Mouse (Mus musculus): ENCODE data around the gene Rusc1. TPM values are rescaled to one million over a fixed set of nuclear protein-coding genes. Genes with fewer than 3 reads are reported as not detected.
A peak's percentile ranks its signal among the peaks of the same experiment; 100 is the strongest.

Rusc1 gene
- 25.0 TPM for polyA plus RNA-seq (2012; fragmentation: generic; extraction: Trizol)
- long read RNA-seq, experiment 1, partial matches to known transcripts, result 4 of 11 reads
- long read RNA-seq, experiment 1, other reads (novel, unspliced or antisense), result 4 of 11 reads
- long read RNA-seq, experiment 2, transcript Rusc1-203 (9 exons, 1,922 nt), result minor isoform, 9 of 103 reads
- long read RNA-seq, experiment 2, transcript Rusc1-201 (10 exons, 3,316 nt), result major isoform, 36 of 103 reads
- long read RNA-seq, experiment 2, partial matches to known transcripts, result 37 of 103 reads
- long read RNA-seq, experiment 2, other reads (novel, unspliced or antisense), result 18 of 103 reads

DNA sequence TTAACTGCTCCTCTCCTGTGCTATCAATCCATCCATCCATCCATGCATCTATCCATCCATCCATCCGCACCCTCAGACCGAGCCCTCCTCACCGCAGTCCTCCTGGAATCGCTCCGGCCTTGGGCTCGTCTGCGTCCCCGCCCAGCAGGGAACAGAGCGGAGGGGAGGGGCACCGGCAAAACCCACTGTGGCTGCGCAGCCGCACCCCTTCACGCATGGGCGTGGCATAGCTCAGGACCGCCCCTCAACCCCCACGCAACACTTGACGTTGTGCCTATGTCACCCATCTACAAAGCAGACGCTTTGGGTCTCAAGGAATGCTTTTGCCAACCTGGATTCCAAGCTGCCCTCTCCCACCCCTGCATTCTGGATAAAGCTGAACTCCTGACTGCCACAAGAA is at the start of gene Rusc1:
Gene Rusc1, minus strand, starts transcription at position 137 of the 400 bp plus-strand sequence.
- Histone ChIP-seq H3K79me3 (ENCODE audit: low read depth) (no peaks in the 10 kb centered on the region), H3K36me3 (ENCODE audit: control insufficient read depth, insufficient read depth) (peaks cover 39% of the 10 kb centered on the region), H3K27me3 (ENCODE audit: control insufficient read depth, insufficient read depth, insufficient read length) (no peaks in the 10 kb centered on the region), H3K4me3 (ENCODE audit: insufficient read depth, poor library complexity, severe bottlenecking) (peak within 1 kb of the TSS; percentile 23), H3ac (ENCODE audit: control insufficient read depth, insufficient read length, low read depth) (peak within 1 kb of the TSS; percentile 62), H3K79me2 (ENCODE audit: control insufficient read depth, insufficient read depth) (no peaks in the 10 kb centered on the region)
- no peak for TF ChIP-seq USF1 (IDR thresholded peaks at IDR 0.05; ENCODE audit: low read depth)
- no peak for TF ChIP-seq CEBPB (IDR thresholded peaks at IDR 0.05; ENCODE audit: low read depth)
- no peak for TF ChIP-seq MYOG (IDR thresholded peaks at IDR 0.05; ENCODE audit: control insufficient read depth, extremely low read depth, insufficient read length)
- no peak for TF ChIP-seq MAX (IDR thresholded peaks at IDR 0.05)
- TF ChIP-seq CTCF (IDR thresholded peaks at IDR 0.05; ENCODE audit: control insufficient read depth, insufficient read depth, insufficient read length), result no peak
- TF ChIP-seq FOSL1 (IDR thresholded peaks at IDR 0.05; ENCODE audit: insufficient read depth, low read length, poor library complexity, severe bottlenecking), result no peak
- no peak for TF ChIP-seq MYOD1 (IDR thresholded peaks at IDR 0.05; ENCODE audit: control insufficient read depth, insufficient read length, low read depth)

DNA sequence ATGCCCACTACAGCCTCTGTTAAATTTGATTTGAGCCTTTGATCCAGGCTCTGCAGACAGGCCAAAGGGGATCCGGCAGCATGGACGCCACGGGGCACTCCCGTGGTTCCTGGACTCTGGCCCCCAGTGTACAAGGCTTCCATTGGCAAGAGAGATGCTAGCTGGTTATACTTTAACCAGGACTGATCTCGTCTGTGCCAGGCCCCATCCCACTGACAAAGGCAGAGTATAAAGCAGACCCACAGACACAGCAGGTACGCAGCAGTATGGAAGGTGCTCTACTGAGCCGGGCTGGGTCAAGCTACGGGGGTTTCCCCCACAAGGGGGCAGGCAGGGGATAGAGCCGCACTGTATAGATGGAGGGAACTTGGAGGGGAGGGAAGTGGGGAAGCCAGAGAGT is 43.3 kb upstream of the Rusc1 start:
- TF ChIP-seq USF1 (IDR thresholded peaks at IDR 0.05; ENCODE audit: low read depth), result no peak
- TF ChIP-seq MYOG (IDR thresholded peaks at IDR 0.05; ENCODE audit: control insufficient read depth, extremely low read depth, insufficient read length), result no peak
- no peak for TF ChIP-seq MAX (IDR thresholded peaks at IDR 0.05)
- no peak for TF ChIP-seq FOSL1 (IDR thresholded peaks at IDR 0.05; ENCODE audit: insufficient read depth, low read length, poor library complexity, severe bottlenecking)
- TF ChIP-seq CEBPB (IDR thresholded peaks at IDR 0.05; ENCODE audit: low read depth), result no peak
- no peak for TF ChIP-seq MYOD1 (IDR thresholded peaks at IDR 0.05; ENCODE audit: control insufficient read depth, insufficient read length, low read depth)
- TF ChIP-seq CTCF (IDR thresholded peaks at IDR 0.05; ENCODE audit: control insufficient read depth, insufficient read depth, insufficient read length), result no peak
- H3K27me3 ChIP-seq (ENCODE audit: control insufficient read depth, insufficient read depth, insufficient read length), result peaks cover 76% of the 10 kb centered on the region
- no peaks in the 10 kb centered on the region for H3K79me2 ChIP-seq (ENCODE audit: control insufficient read depth, insufficient read depth)
- no peaks in the 10 kb centered on the region for H3K79me3 ChIP-seq (ENCODE audit: low read depth)
- H3K4me3 ChIP-seq (ENCODE audit: insufficient read depth, poor library complexity, severe bottlenecking), result no peak overlapping the region
- H3K36me3 ChIP-seq (ENCODE audit: control insufficient read depth, insufficient read depth), result no peaks in the 10 kb centered on the region
- H3ac ChIP-seq (ENCODE audit: control insufficient read depth, insufficient read length, low read depth), result no peak overlapping the region

DNA sequence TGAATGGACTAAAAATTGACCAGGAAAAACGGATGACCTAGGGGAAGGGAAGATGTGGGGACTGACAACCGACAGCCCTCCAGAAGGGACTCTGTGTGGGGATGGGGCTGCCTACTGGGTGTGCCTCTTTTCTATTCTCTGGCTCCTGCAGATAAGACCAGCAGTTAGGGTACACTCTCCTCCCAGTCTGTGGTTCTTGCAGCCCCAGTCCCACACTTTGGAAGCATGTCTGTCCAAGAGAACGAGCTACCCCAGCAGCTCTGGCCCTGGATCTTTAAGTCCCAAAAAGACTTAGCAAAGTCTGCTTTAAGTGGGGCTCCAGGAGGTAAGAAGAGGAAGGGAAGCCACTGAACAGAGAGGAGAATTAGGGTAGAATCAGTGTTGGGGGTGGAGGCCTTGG is 42.8 kb upstream of the Rusc1 start, which contains the start of gene Pklr:
Gene Pklr, plus strand, starts transcription at position 185 of the 400 bp plus-strand sequence.
- H3K79me3 ChIP-seq (ENCODE audit: low read depth), result no peaks in the 10 kb centered on the region
- peaks cover 72% of the 10 kb centered on the region for H3K27me3 ChIP-seq (ENCODE audit: control insufficient read depth, insufficient read depth, insufficient read length)
- H3K4me3 ChIP-seq (ENCODE audit: insufficient read depth, poor library complexity, severe bottlenecking), result no peak within 1 kb of the TSS
- no peaks in the 10 kb centered on the region for H3K79me2 ChIP-seq (ENCODE audit: control insufficient read depth, insufficient read depth)
- TF ChIP-seq MYOG (IDR thresholded peaks at IDR 0.05; ENCODE audit: control insufficient read depth, extremely low read depth, insufficient read length), result no peak
- no peak for TF ChIP-seq FOSL1 (IDR thresholded peaks at IDR 0.05; ENCODE audit: insufficient read depth, low read length, poor library complexity, severe bottlenecking)
- no peak for TF ChIP-seq MYOD1 (IDR thresholded peaks at IDR 0.05; ENCODE audit: control insufficient read depth, insufficient read length, low read depth)
- no peak within 1 kb of the TSS for H3ac ChIP-seq (ENCODE audit: control insufficient read depth, insufficient read length, low read depth)
- H3K36me3 ChIP-seq (ENCODE audit: control insufficient read depth, insufficient read depth), result no peaks in the 10 kb centered on the region

DNA sequence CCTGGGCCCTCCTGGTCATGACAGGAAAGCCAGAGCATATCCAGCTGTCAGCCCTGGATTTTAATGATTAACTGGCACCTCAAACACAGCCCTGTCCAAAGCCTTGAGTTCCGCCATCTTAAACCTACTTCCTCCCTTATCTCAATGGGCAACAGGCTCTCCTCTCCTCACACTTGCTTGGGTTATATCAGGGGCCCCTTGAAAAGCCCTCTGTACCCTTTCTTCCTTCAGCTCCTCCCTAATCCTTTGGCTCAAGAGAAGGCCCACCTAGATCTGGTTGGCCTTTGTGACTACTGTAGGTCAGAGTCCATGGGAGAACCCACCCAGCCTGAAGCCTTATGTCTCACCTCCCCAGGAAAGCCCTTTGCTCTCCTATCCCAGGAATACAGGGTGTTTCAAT is 40.6 kb upstream of the Rusc1 start:
- Histone ChIP-seq H3ac (ENCODE audit: control insufficient read depth, insufficient read length, low read depth) (no peak overlapping the region), H3K27me3 (ENCODE audit: control insufficient read depth, insufficient read depth, insufficient read length) (peaks cover 67% of the 10 kb centered on the region), H3K79me2 (ENCODE audit: control insufficient read depth, insufficient read depth) (no peaks in the 10 kb centered on the region), H3K79me3 (ENCODE audit: low read depth) (no peaks in the 10 kb centered on the region), H3K4me3 (ENCODE audit: insufficient read depth, poor library complexity, severe bottlenecking) (no peak overlapping the region), H3K36me3 (ENCODE audit: control insufficient read depth, insufficient read depth) (no peaks in the 10 kb centered on the region)
- TF ChIP-seq CEBPB (IDR thresholded peaks at IDR 0.05; ENCODE audit: low read depth) (no peak), MAX (IDR thresholded peaks at IDR 0.05) (no peak), MYOG (IDR thresholded peaks at IDR 0.05; ENCODE audit: control insufficient read depth, extremely low read depth, insufficient read length) (no peak), FOSL1 (IDR thresholded peaks at IDR 0.05; ENCODE audit: insufficient read depth, low read length, poor library complexity, severe bottlenecking) (no peak), MYOD1 (IDR thresholded peaks at IDR 0.05; ENCODE audit: control insufficient read depth, insufficient read length, low read depth) (no peak), USF1 (IDR thresholded peaks at IDR 0.05; ENCODE audit: low read depth) (no peak), CTCF (IDR thresholded peaks at IDR 0.05; ENCODE audit: control insufficient read depth, insufficient read depth, insufficient read length) (no peak)

DNA sequence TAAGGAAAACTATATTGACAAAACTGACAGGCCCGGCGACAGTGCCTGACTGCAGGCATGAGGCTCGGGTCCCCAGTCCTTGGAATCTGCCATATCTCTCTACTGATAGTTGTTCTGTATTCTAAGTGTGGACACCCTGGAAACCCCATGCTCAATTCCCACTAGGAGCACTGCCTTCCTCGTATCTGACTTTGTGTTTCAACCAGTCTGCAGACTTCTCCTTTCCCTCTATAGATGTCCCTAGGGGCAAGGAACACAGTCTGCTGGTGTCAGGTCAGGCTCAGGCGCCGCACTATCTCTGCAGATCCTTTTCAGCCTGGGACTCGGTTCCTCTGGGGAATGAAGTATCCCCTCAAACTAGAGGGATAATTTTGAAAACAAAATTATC is 39.9 kb upstream of the Rusc1 start:
- H3K4me3 ChIP-seq (ENCODE audit: insufficient read depth, poor library complexity, severe bottlenecking), result no peak overlapping the region
- TF ChIP-seq MYOG (IDR thresholded peaks at IDR 0.05; ENCODE audit: control insufficient read depth, extremely low read depth, insufficient read length) (no peak), CEBPB (IDR thresholded peaks at IDR 0.05; ENCODE audit: low read depth) (no peak), FOSL1 (IDR thresholded peaks at IDR 0.05; ENCODE audit: insufficient read depth, low read length, poor library complexity, severe bottlenecking) (no peak), MYOD1 (IDR thresholded peaks at IDR 0.05; ENCODE audit: control insufficient read depth, insufficient read length, low read depth) (no peak), CTCF (IDR thresholded peaks at IDR 0.05; ENCODE audit: control insufficient read depth, insufficient read depth, insufficient read length) (no peak), MAX (IDR thresholded peaks at IDR 0.05) (no peak), USF1 (IDR thresholded peaks at IDR 0.05; ENCODE audit: low read depth) (no peak)
- H3K27me3 ChIP-seq (ENCODE audit: control insufficient read depth, insufficient read depth, insufficient read length), result peaks cover 70% of the 10 kb centered on the region
- H3K79me3 ChIP-seq (ENCODE audit: low read depth), result no peaks in the 10 kb centered on the region
- no peaks in the 10 kb centered on the region for H3K36me3 ChIP-seq (ENCODE audit: control insufficient read depth, insufficient read depth)
- no peak overlapping the region for H3ac ChIP-seq (ENCODE audit: control insufficient read depth, insufficient read length, low read depth)
- no peaks in the 10 kb centered on the region for H3K79me2 ChIP-seq (ENCODE audit: control insufficient read depth, insufficient read depth)
